Mouse (Mus musculus) stomach, embryonic 16.5 days (tissue): ENCODE results near the gene Spp1. TPM values are rescaled to one million over a fixed set of nuclear protein-coding genes. Genes with fewer than 3 reads are reported as not detected.
A peak's percentile ranks its signal among the peaks of the same experiment; 100 is the strongest.

Source experiments
- ATAC-seq: fragments of 200-750 bp; cut with Nextera tagmentation; 2 replicates; pipeline ENCODE4 v1.8.0; 2017; ENCODE audit warnings: moderate number of reproducible peaks, moderate TSS enrichment; ENCODE audit not compliant: insufficient read depth, low FRiP score
- H3K27ac ChIP-seq: fragments of 300-500 bp; sonication (generic); 2 replicates; pipeline ENCODE4 v1.5.1; 2014; ENCODE audit warnings: low read length
- H3K27me3 ChIP-seq: fragments of 300-500 bp; sonication (generic); 2 replicates; pipeline ENCODE4 v1.6.1; 2014; ENCODE audit warnings: low read length, control low read depth, mixed read lengths; ENCODE audit not compliant: control insufficient read depth, insufficient read depth
- H3K36me3 ChIP-seq: fragments of 300-500 bp; sonication (generic); 2 replicates; pipeline ENCODE4 v1.6.1; 2014; ENCODE audit warnings: low read length; ENCODE audit not compliant: control insufficient read depth, insufficient read depth
- H3K4me1 ChIP-seq: fragments of 300-500 bp; sonication (generic); 2 replicates; pipeline ENCODE4 v1.6.1; 2014; ENCODE audit warnings: low read length, control low read depth, mixed read lengths; ENCODE audit not compliant: control insufficient read depth, insufficient read depth
- H3K4me2 ChIP-seq: fragments of 300-500 bp; sonication (generic); 2 replicates; pipeline ENCODE4 v1.6.1; 2014; ENCODE audit warnings: low read depth, low read length, mixed read lengths
- H3K4me3 ChIP-seq: fragments of 300-500 bp; sonication (generic); replicated peaks from 2 replicates; pipeline ENCODE4 v1.5.1; 2014; ENCODE audit warnings: mild to moderate bottlenecking, low read length
- H3K9ac ChIP-seq: fragments of 300-500 bp; sonication (generic); 2 replicates; pipeline ENCODE4 v1.6.1; 2014; ENCODE audit warnings: low read length
- H3K9me3 ChIP-seq: fragments of 300-500 bp; sonication (generic); replicated peaks from 2 replicates; pipeline ENCODE4 v1.6.1; 2016; ENCODE audit warnings: low read length, control low read depth; ENCODE audit not compliant: control insufficient read depth
- WGBS: fragments of 180-500 bp; shearing (Covaris S2); extraction: QIAGEN DNeasy Blood & Tissue Kit; methylation state at CpG from one replicate; pipeline ENCODE4 v1.1.7; 2014; 5-methylcytosine and 5-hydroxymethylcytosine counted together
- polyA plus RNA-seq: library from polyadenylated mRNA; unstranded; fragments of >200 nt; fragmentation: Nextera tagmentation; extraction: Ambion mirVana; gene quantifications from 2 replicates; pipeline ENCODE4 v1.2.1, GENCODE M21; 2015

The Spp1 gene
- polyA plus RNA-seq = 126 and 136 TPM in 2 replicates

DNA sequence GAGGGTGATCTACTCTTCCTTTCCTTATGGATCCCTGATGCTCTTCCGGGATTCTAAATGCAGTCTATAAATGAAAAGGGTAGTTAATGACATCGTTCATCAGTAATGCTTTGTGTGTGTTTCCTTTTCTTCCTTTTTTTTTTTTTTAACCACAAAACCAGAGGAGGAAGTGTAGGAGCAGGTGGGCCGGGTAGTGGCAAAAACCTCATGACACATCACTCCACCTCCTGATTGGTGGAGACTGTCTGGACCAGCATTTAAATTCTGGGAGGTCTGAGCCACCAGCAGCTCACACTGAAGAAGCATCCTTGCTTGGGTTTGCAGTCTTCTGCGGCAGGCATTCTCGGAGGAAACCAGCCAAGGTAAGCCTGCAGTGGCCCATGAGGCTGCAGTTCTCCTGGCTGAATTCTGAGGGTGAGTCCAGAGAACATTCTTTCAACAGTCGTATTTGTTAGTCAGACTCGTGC is at the start of gene Spp1:
Gene Spp1 (plus strand): TSS at position 284 of the 467 bp plus-strand sequence.
- Histone ChIP-seq H3K36me3 (no peaks in the 10 kb centered on the region), H3K27ac (no peak within 1 kb of the TSS)
- 50% methylated on average over 7 of the region's 7 CpGs for whole genome bisulfite sequencing

DNA sequence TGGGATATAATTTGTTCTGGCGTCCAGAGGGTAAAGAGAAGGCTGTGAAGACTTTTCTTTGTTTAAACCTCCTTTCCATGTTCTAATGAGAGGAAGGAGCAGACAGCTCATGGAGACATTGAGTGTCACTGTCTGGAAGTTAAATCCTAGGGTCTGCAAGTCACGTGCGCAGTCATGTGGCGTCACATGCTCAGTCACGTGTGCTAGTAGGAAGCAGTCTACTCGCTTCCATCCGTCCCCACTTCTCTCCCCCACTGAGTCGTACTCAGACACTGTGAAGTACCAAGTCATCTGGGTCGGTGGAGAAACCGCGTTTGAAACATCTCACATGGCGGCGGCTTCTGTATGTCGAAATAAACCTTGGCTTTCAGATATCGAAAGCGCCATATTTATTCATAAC is 49.4 kb upstream of the Spp1 start:
- ATAC-seq = no peak
- no peak overlapping the region for H3K9ac ChIP-seq
- WGBS = 92% methylated on average over 16 of the region's 16 CpGs
- H3K27ac ChIP-seq = no peak overlapping the region
- no peak overlapping the region for H3K4me3 ChIP-seq
- H3K9me3 ChIP-seq = no peaks in the 10 kb centered on the region
- H3K36me3 ChIP-seq = no peaks in the 10 kb centered on the region
- H3K27me3 ChIP-seq = no peaks in the 10 kb centered on the region
- H3K4me1 ChIP-seq = 0 out of 2 replicates have a peak, but pooled peaks cover 4% of the 10 kb centered on the region
- no peak overlapping the region for H3K4me2 ChIP-seq

More for the DNA sequence above, at the start of gene Spp1:
- H3K4me2 ChIP-seq = no peak within 1 kb of the TSS
- no peaks in the 10 kb centered on the region for H3K9me3 ChIP-seq
- H3K27me3 ChIP-seq = no peaks in the 10 kb centered on the region
- no peak within 1 kb of the TSS for H3K4me3 ChIP-seq
- no peak for ATAC-seq
- H3K9ac ChIP-seq = no peak within 1 kb of the TSS
- no peaks in the 10 kb centered on the region; the same call in 1 of the 2 replicates for H3K4me1 ChIP-seq

DNA sequence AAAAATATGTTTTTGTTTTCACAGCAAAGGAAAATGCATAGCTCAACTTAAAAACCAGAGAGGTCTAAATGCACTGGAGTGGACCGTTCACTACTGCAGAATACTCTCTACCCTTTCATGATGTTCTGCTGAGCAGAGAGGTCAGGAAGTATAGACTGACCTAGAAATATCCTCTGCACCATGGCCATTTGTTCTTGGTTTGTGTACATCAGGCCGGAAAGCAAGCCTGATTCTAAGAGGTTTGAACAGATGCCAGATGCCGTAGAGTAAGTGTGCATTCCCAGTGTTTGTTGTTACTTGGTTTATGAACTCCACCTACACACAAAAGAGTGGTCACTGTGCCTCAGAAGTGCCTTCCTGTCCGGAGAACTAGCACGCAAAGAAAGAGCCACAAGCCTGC is 48.0 kb upstream of the Spp1 start:
- Histone ChIP-seq H3K4me3 (no peak overlapping the region), H3K4me1 (0 out of 2 replicates have a peak, but pooled peaks cover 4% of the 10 kb centered on the region), H3K36me3 (no peaks in the 10 kb centered on the region), H3K9ac (no peak overlapping the region), H3K27ac (no peak overlapping the region), H3K9me3 (no peaks in the 10 kb centered on the region), H3K4me2 (no peak overlapping the region), H3K27me3 (no peaks in the 10 kb centered on the region)
- 46% methylated on average over 5 of the region's 5 CpGs for WGBS
- ATAC-seq = no peak

DNA sequence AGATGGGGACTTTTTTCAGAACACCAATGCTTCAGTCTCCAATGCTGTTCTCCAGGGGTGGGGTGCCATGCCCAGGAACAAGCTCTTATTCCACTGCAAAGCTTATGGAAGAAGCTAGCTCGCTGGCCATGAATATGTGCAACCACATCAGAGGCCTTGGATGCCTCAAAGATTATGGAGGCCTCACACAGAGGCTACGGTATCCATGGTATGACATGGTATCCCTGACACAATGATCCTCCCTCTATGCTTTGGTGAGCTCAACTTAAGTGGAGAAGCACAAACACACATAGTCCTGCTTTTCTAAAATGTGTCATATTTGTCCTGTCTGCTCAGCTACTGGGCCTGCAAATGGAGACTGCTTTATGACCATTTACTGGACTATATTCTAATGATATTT is 44.0 kb upstream of the Spp1 start:
- Histone ChIP-seq H3K9me3 (no peaks in the 10 kb centered on the region), H3K27me3 (no peaks in the 10 kb centered on the region), H3K4me1 (0 out of 2 replicates have a peak, but pooled peaks cover 4% of the 10 kb centered on the region), H3K36me3 (no peaks in the 10 kb centered on the region), H3K4me3 (no peak overlapping the region), H3K9ac (no peak overlapping the region), H3K4me2 (no peak overlapping the region), H3K27ac (no peak overlapping the region)
- ATAC-seq = no peak
- WGBS = 73% methylated on average over 2 of the region's 2 CpGs

DNA sequence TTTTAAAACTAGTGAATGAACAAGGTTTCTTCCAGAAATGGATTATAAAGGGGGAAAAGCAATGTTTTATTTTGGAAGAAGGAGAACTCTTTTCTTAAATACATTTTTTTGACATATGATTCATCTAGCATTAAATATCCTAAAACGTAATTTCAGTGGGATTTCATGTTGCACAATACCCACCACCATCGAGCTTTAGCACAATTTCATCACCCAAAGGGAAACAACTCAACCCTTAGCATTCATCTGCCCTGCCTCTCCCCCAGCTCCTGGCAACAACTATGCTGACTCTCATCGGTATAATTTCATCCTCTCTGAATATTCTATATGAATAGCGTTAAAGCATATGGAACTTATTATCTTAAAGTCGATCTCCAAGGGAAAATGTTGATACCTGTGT is 42.1 kb upstream of the Spp1 start:
- Histone ChIP-seq H3K4me1 (no peaks in the 10 kb centered on the region), H3K9ac (no peak overlapping the region), H3K4me2 (no peak overlapping the region), H3K36me3 (no peaks in the 10 kb centered on the region), H3K27ac (no peak overlapping the region), H3K4me3 (no peak overlapping the region), H3K9me3 (no peaks in the 10 kb centered on the region), H3K27me3 (no peaks in the 10 kb centered on the region)
- 77% methylated on average over 5 of the region's 5 CpGs for WGBS
- no peak for ATAC-seq

DNA sequence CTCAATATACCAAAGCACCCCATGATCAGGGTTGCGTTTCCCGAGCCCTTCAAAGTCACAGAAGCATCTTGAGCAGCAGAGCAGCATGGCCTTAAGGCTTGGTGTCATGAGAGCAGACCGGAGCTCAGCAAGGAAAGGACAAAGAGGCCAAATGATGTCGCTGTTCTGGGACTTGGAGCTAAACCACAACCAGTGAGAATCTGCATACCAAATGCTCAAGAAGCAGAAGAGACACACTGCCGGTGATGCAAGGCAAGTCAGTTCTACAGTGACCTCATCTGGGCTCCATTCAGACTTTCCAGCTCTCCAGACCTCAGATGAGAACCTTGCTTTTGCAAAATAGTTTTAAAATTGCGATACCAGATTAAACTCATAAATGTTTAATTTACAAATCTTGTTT is 38.6 kb upstream of the Spp1 start:
- no peak overlapping the region for H3K4me3 ChIP-seq
- ATAC-seq = no peak
- no peaks in the 10 kb centered on the region for H3K9me3 ChIP-seq
- no peak overlapping the region for H3K4me2 ChIP-seq
- H3K36me3 ChIP-seq = no peaks in the 10 kb centered on the region
- 81% methylated on average over 6 of the region's 6 CpGs for WGBS
- H3K27ac ChIP-seq = no peak overlapping the region
- H3K27me3 ChIP-seq = no peaks in the 10 kb centered on the region
- peaks cover 9% of the 10 kb centered on the region; the same call in 1 of the 2 replicates for H3K4me1 ChIP-seq
- H3K9ac ChIP-seq = no peak overlapping the region

DNA sequence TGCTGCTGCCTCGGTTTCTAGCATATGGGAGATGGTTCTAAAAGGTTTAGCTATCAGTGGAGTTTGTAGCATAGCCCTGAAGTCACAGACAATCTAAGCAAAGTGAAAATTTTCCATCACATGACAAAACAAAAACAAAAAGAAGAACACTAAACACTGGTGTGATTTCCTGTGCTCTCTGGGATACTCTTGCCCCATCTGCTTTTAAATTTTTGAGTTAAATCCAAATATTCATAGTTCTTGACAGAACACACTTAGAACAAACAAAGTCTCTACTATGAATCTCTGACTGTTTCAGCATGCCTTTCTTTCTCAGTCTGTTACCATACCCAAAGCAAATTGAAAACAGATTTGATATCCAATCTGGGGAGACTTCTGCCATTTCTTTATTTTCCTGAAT is 36.9 kb upstream of the Spp1 start:
- 68% methylated on average over 1 of the region's 1 CpGs for whole genome bisulfite sequencing
- no peak overlapping the region for H3K27ac ChIP-seq

DNA sequence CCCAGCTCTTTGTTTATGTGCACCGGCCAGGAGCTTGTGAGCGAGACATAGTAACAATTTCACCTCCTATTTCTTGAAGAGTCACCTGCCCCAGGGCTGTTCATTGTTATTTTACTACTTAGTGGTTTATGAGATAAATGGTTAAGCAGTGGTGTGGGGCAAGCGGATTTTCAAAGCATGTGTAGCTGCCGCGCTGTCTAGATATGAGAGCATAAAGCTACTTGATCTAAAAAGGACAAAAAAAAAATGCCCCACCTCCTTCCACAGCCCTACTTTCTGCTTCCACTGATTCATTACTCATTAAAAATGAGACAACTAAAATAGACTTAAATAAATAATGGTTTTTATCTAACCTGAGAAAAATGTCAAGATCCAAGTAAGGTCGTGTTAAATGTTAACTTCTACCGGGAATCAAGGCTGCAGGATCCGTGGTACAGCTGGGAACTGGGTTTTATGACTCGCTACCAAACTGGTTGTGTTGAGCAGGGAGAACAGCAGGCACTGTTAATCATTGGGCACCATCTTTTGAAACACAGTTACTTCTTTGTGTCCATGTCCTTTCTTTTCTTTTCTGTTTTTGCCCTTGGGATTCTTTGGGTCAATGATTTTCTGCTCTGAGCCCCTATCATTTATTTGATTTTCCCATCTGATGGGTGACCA is 35.5 kb upstream of the Spp1 start:
- peaks cover 9% of the 10 kb centered on the region; the same call in 1 of the 2 replicates for H3K4me1 ChIP-seq
- H3K9ac ChIP-seq = no peak overlapping the region
- peak overlapping the region; percentile 31 for H3K4me2 ChIP-seq
- H3K27ac ChIP-seq = no peak overlapping the region
- peak; percentile 80 for ATAC-seq
- H3K9me3 ChIP-seq = no peaks in the 10 kb centered on the region
- no peaks in the 10 kb centered on the region for H3K36me3 ChIP-seq
- H3K4me3 ChIP-seq = no peak overlapping the region
- 30% methylated on average over 9 of the region's 9 CpGs for WGBS
- H3K27me3 ChIP-seq = no peaks in the 10 kb centered on the region

More for the DNA sequence above, 36.9 kb upstream of the Spp1 start:
- H3K9ac ChIP-seq = no peak overlapping the region
- no peak for ATAC-seq
- H3K4me1 ChIP-seq = peaks cover 9% of the 10 kb centered on the region; the same call in 1 of the 2 replicates
- H3K4me2 ChIP-seq = no peak overlapping the region
- H3K27me3 ChIP-seq = no peaks in the 10 kb centered on the region
- no peak overlapping the region for H3K4me3 ChIP-seq
- H3K36me3 ChIP-seq = no peaks in the 10 kb centered on the region
- no peaks in the 10 kb centered on the region for H3K9me3 ChIP-seq

DNA sequence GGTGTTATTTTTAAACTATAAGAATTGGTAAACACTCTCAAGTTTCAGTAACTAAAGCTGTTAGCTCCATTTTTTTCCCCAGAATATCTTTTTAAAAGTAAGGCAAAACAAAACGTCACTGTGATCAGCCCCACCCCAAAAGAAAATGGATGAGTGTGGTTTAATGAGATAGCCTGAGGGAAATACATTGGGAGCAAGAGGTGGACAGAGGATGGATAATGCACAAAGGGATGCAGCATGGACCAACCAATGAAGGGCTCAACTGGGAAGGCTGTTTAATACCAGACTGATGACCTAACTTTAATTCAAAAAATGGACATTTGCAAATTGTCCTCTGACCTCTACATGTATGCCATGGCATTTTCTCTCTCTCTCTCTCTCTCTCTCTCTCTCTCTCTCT is 34.9 kb upstream of the Spp1 start:
- no peak overlapping the region for H3K27ac ChIP-seq

More for the DNA sequence above, 34.9 kb upstream of the Spp1 start:
- no peaks in the 10 kb centered on the region for H3K36me3 ChIP-seq
- no peak overlapping the region for H3K9ac ChIP-seq
- no peaks in the 10 kb centered on the region for H3K27me3 ChIP-seq
- no peak overlapping the region for H3K4me3 ChIP-seq
- peaks cover 9% of the 10 kb centered on the region; the same call in 1 of the 2 replicates for H3K4me1 ChIP-seq
- ATAC-seq = no peak
- WGBS = 22% methylated on average over 1 of the region's 1 CpGs
- H3K4me2 ChIP-seq = peak overlapping the region; percentile 31; the same call in 1 of the 2 replicates
- H3K9me3 ChIP-seq = no peaks in the 10 kb centered on the region
